Mouse (Mus musculus) midbrain, embryonic 15.5 days (tissue): ENCODE measurements at regions not wholly inside any gene's neighbourhood (a gene's known extent, or its start where the extent isn't known, plus 50 kb on each side); places are given as distances from the start of the nearest gene placed in this dataset. TPM values are rescaled to one million over a fixed set of nuclear protein-coding genes. Genes with fewer than 3 reads are reported as not detected.
"Not testable (repeated sequence)": the region's sequence is repeated elsewhere in the genome, so short reads cannot be mapped to it uniquely, and the experiment has no call there.

Experiments used
- ATAC-seq: fragments of 200-750 bp; cut with Nextera tagmentation; replicated peaks from 2 replicates; pipeline ENCODE4 v1.8.0; 2017; ENCODE audit warnings: moderate TSS enrichment
- H3K27ac ChIP-seq: fragments of 300-500 bp; sonication (generic); 2 replicates; pipeline ENCODE4 v1.5.1; 2015; ENCODE audit warnings: mild to moderate bottlenecking, inconsistent platforms
- H3K27me3 ChIP-seq: fragments of 300-500 bp; sonication (generic); replicated peaks from 2 replicates; pipeline ENCODE4 v1.6.1; 2015; ENCODE audit warnings: inconsistent platforms
- H3K36me3 ChIP-seq: fragments of 300-500 bp; sonication (generic); replicated peaks from 2 replicates; pipeline ENCODE4 v1.6.1; 2015; ENCODE audit warnings: inconsistent platforms
- H3K4me1 ChIP-seq: fragments of 300-500 bp; sonication (generic); 2 replicates; pipeline ENCODE4 v1.6.1; 2015; ENCODE audit warnings: inconsistent platforms
- H3K4me2 ChIP-seq: fragments of 300-500 bp; sonication (generic); 2 replicates; pipeline ENCODE4 v1.6.1; 2015; ENCODE audit warnings: inconsistent platforms, mild to moderate bottlenecking, moderate library complexity
- H3K4me3 ChIP-seq: fragments of 300-500 bp; sonication (generic); 2 replicates; pipeline ENCODE4 v1.5.1; 2015; ENCODE audit warnings: mild to moderate bottlenecking, inconsistent platforms
- H3K9ac ChIP-seq: fragments of 300-500 bp; sonication (generic); 2 replicates; pipeline ENCODE4 v1.6.1; 2015; ENCODE audit warnings: mild to moderate bottlenecking, inconsistent platforms
- H3K9me3 ChIP-seq: fragments of 300-500 bp; sonication (generic); 2 replicates; pipeline ENCODE4 v1.6.1; 2016; ENCODE audit warnings: inconsistent platforms
- WGBS: fragments of 180-500 bp; shearing (Covaris S2); methylation state at CpG from one replicate; pipeline ENCODE4 v1.1.7; 2015; ENCODE audit warnings: mixed read lengths; 5-methylcytosine and 5-hydroxymethylcytosine counted together
- microRNA-seq: library from miRNA; unstranded; fragments of <30 nt; microRNA quantifications from one replicate; pipeline ENCODE4, GENCODE M21; 2016

DNA sequence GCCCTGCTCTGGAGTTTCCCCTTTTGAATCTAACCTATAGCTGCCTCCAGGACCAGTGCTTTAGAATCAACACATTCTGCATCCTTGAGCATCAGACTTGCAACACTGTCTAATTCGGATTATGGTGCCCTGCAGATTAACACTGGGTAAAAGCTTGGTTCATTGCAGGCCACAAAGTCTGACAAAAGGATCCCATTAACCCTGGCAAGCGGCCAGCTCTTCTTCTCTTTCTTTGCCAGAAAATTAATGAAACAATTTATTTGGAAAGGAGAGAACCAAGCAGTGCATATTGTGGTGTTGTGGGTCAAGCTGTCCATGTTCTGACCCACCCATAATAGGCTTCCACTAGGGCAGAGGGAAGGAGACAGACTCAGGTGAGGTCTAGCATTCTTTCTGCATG is 58.2 kb upstream of the Spon1 start:
- Histone ChIP-seq H3K9ac (no peak overlapping the region), H3K27ac (no peak overlapping the region), H3K9me3 (no peaks in the 10 kb centered on the region), H3K4me3 (no peak overlapping the region), H3K36me3 (no peaks in the 10 kb centered on the region), H3K4me1 (no peaks in the 10 kb centered on the region), H3K27me3 (no peaks in the 10 kb centered on the region), H3K4me2 (no peak overlapping the region)
- ATAC-seq = no peak
- 60% methylated on average over 2 of the region's 2 CpGs for whole genome bisulfite sequencing

DNA sequence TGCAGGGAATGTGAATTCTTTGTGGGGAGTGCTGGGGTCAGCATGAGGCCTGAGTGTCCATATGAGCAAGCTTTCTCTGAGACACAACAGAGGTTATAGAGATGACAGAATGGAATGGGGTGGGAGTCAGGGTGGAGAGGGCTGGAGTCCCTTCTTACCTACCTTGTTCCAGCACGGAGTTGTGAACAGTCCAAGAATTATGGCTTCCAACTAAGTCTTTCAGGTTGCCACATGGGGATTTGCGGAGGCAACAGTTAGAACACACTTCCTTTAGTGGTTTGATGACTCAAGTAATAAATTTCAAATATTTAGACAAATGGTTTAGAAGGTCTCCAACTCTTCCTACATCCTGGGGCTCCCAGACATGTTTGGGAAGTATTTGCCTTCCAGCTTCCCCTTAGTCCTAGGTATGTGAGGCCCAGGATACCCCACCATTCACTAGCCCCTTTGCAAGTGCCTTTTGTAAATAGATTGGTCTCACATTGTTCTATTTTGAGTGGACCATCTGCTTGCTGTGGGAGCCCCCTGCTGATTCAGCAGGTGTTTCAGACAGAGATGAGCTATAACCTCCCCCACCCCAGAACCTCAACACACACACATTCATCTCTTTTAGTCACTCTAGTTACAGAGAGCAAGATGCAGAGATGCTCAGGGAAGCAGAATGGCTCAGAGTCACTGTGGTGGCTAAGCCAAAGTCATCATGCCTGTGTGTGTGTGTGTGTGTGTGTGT is 55.1 kb upstream of the Spon1 start:
- Histone ChIP-seq H3K27ac (no peak overlapping the region), H3K4me3 (no peak overlapping the region), H3K4me2 (no peak overlapping the region), H3K4me1 (no peaks in the 10 kb centered on the region), H3K36me3 (no peaks in the 10 kb centered on the region), H3K9me3 (no peaks in the 10 kb centered on the region), H3K9ac (no peak overlapping the region), H3K27me3 (no peaks in the 10 kb centered on the region)
- 80% methylated on average over 2 of the region's 2 CpGs for WGBS
- ATAC-seq = no peak

GRCm38 (mm10) chr7:113711356-113711755 is 54.4 kb upstream of the Spon1 start:
- H3K9me3 ChIP-seq, ATAC-seq, H3K27ac ChIP-seq, H3K4me3 ChIP-seq, H3K9ac ChIP-seq, H3K36me3 ChIP-seq, H3K4me1 ChIP-seq, H3K27me3 ChIP-seq, H3K4me2 ChIP-seq: not testable (repeated sequence)
- 84% methylated on average over 3 of the region's 3 CpGs for WGBS

Small RNA genes lying in the stretch of these regions (microRNA-seq; reads per million reads assigned to microRNA genes)
- not detected for gene Gm23700
